Mouse (Mus musculus) embryonic fibroblast, embryonic 13.5 days (primary cell): ENCODE measurements around the gene Pcsk5. TPM values are rescaled to one million over a fixed set of nuclear protein-coding genes. Genes with fewer than 3 reads are reported as not detected.
"Not testable (repeated sequence)": the region's sequence is repeated elsewhere in the genome, so short reads cannot be mapped to it uniquely, and the experiment has no call there.

ENCODE experiments used
- H3K27ac ChIP-seq: 2 replicates; pipeline ENCODE4 v1.5.1; 2012; ENCODE audit warnings: low read length, control low read depth, inconsistent platforms; ENCODE audit not compliant: insufficient read depth
- H3K4me1 ChIP-seq: 2 replicates; pipeline ENCODE4 v1.6.1; 2011; ENCODE audit warnings: low read length; ENCODE audit not compliant: control insufficient read depth, insufficient read depth
- H3K4me3 ChIP-seq: 2 replicates; pipeline ENCODE4 v1.5.1; 2011; ENCODE audit warnings: mild to moderate bottlenecking, control low read depth, low read length; ENCODE audit not compliant: insufficient read depth
- CTCF ChIP-seq: IDR thresholded peaks from 2 replicates; pipeline ENCODE4 v1.5.1; 2011; ENCODE audit warnings: mild to moderate bottlenecking, control low read depth, low read length, moderate library complexity, borderline replicate concordance; ENCODE audit not compliant: insufficient read depth
- POLR2A ChIP-seq: IDR thresholded peaks from 2 replicates; pipeline ENCODE4 v1.6.1; 2011; ENCODE audit warnings: low read depth, mild to moderate bottlenecking, control low read depth, low read length, moderate library complexity
- polyA plus RNA-seq: library from polyadenylated mRNA; stranded (reverse); fragments of >200 nt; gene quantifications from 2 replicates; pipeline ENCODE4 v1.2.4, GENCODE M21; 2011; ENCODE audit warnings: low read depth; ENCODE audit not compliant: missing spikeins, insufficient read length

The Pcsk5 gene
- polyA plus RNA-seq, 1 experiment = 5.4 TPM

GRCm38 (mm10) chr19:17491822-17492544, 345.4 kb downstream of the Pcsk5 start:
- H3K27ac ChIP-seq = no peak overlapping the region
- H3K4me1 ChIP-seq = no peaks in the 10 kb centered on the region
- H3K4me3 ChIP-seq = no peak overlapping the region
- TF ChIP-seq POLR2A (no peak), CTCF (no peak)

- TF ChIP-seq CTCF (no peak), POLR2A (no peak)
- H3K27ac ChIP-seq = no peak overlapping the region
- H3K4me1 ChIP-seq = no peaks in the 10 kb centered on the region
- H3K4me3 ChIP-seq = no peak overlapping the region
Measured at GRCm38 (mm10) chr19:17491322-17491721, 346.1 kb downstream of the Pcsk5 start.

- Histone ChIP-seq H3K27ac (no peak overlapping the region), H3K4me1 (no peaks in the 10 kb centered on the region), H3K4me3 (no peak overlapping the region)
- no peak for TF ChIP-seq POLR2A
Measured at GRCm38 (mm10) chr19:17489866-17490141, 347.6 kb downstream of the Pcsk5 start.

- Histone ChIP-seq H3K4me1 (no peaks in the 10 kb centered on the region), H3K27ac (no peak overlapping the region), H3K4me3 (no peak overlapping the region)
- no peak for TF ChIP-seq POLR2A
- no peak for TF ChIP-seq CTCF
Measured at GRCm38 (mm10) chr19:17489041-17489865, 348.2 kb downstream of the Pcsk5 start.

- TF ChIP-seq POLR2A = no peak
- no peak for TF ChIP-seq CTCF
- no peaks in the 10 kb centered on the region for H3K4me1 ChIP-seq
- H3K27ac ChIP-seq = no peak overlapping the region
- no peak overlapping the region for H3K4me3 ChIP-seq
Measured at GRCm38 (mm10) chr19:17482126-17482790, 355.2 kb downstream of the Pcsk5 start.

- TF ChIP-seq POLR2A (no peak), CTCF (no peak)
- H3K4me1 ChIP-seq = no peaks in the 10 kb centered on the region
- no peak overlapping the region for H3K27ac ChIP-seq
- no peak overlapping the region for H3K4me3 ChIP-seq
Measured at GRCm38 (mm10) chr19:17479471-17479870, 358.0 kb downstream of the Pcsk5 start.

- TF ChIP-seq POLR2A = no peak
- no peaks in the 10 kb centered on the region for H3K4me1 ChIP-seq
- H3K27ac ChIP-seq = no peak overlapping the region
- no peak overlapping the region for H3K4me3 ChIP-seq
Measured at GRCm38 (mm10) chr19:17476021-17476420, 361.4 kb downstream of the Pcsk5 start.

- H3K27ac ChIP-seq, H3K4me1 ChIP-seq, H3K4me3 ChIP-seq: not testable (repeated sequence)
Measured at GRCm38 (mm10) chr19:17473138-17473537, 364.3 kb downstream of the Pcsk5 start.

GRCm38 (mm10) chr19:17471861-17472260, 365.6 kb downstream of the Pcsk5 start:
- Histone ChIP-seq H3K4me3 (no peak overlapping the region), H3K27ac (no peak overlapping the region), H3K4me1 (no peaks in the 10 kb centered on the region)
- TF ChIP-seq CTCF (no peak), POLR2A (no peak)

GRCm38 (mm10) chr19:17471196-17471595, 366.2 kb downstream of the Pcsk5 start:
- no peaks in the 10 kb centered on the region for H3K4me1 ChIP-seq
- H3K4me3 ChIP-seq = no peak overlapping the region
- no peak for TF ChIP-seq CTCF
- TF ChIP-seq POLR2A = no peak
- H3K27ac ChIP-seq = no peak overlapping the region
